Mouse (Mus musculus): Measurements from ENCODE around the gene Cyp4f18. TPM values are rescaled to one million over a fixed set of nuclear protein-coding genes. Genes with fewer than 3 reads are reported as not detected.

The Cyp4f18 gene
- polyA plus RNA-seq, 1 experiment from 2014 or later: 0.70 TPM

GRCm38 (mm10) chr8:71950482-71951221 is 58.8 kb downstream of the Cyp4f18 start, which contains the start of gene Zfp961:
Gene Zfp961 (plus strand): TSS chr8:71951038.
- Histone ChIP-seq H3K27ac (ENCODE audit: low read length) (peak within 1 kb of the TSS; percentile 87), H3K9ac (ENCODE audit: low read depth, low read length) (peak within 1 kb of the TSS; percentile 83), H3K27me3 (ENCODE audit: control insufficient read depth, insufficient read depth, low read depth, low read length) (no peaks in the 10 kb centered on the region; the same call in none of the 2 replicates), H3K36me3 (ENCODE audit: control insufficient read depth, insufficient read depth, low read length) (peaks cover 4% of the 10 kb centered on the region; the same call in 1 of the 2 replicates), H3K4me1 (ENCODE audit: control insufficient read depth, insufficient read depth, low read length) (peaks cover 17% of the 10 kb centered on the region), H3K9me3 (replicated peaks; ENCODE audit: control insufficient read depth, low read length, poor library complexity, severe bottlenecking) (peaks cover 2% of the 10 kb centered on the region; the same call in 1 of the 2 replicates), H3K4me2 (ENCODE audit: low read length) (peak within 1 kb of the TSS; percentile 75), H3K4me3 (ENCODE audit: low read depth, low read length) (peak within 1 kb of the TSS; percentile 85)
- ATAC-seq: peak; percentile 100
- 3% methylated on average over 34 of the region's 34 CpGs for WGBS

GRCm38 (mm10) chr8:71948624-71949023 is 60.8 kb downstream of the Cyp4f18 start:
- Histone ChIP-seq H3K4me3 (ENCODE audit: low read depth, low read length) (no peak overlapping the region), H3K4me2 (ENCODE audit: low read length) (no peak overlapping the region), H3K27ac (ENCODE audit: low read length) (no peak overlapping the region), H3K27me3 (ENCODE audit: control insufficient read depth, insufficient read depth, low read depth, low read length) (no peaks in the 10 kb centered on the region; the same call in none of the 2 replicates), H3K4me1 (ENCODE audit: control insufficient read depth, insufficient read depth, low read length) (peaks cover 17% of the 10 kb centered on the region), H3K9me3 (replicated peaks; ENCODE audit: control insufficient read depth, low read length, poor library complexity, severe bottlenecking) (no peaks in the 10 kb centered on the region), H3K9ac (ENCODE audit: low read depth, low read length) (no peak overlapping the region), H3K36me3 (ENCODE audit: control insufficient read depth, insufficient read depth, low read length) (no peaks in the 10 kb centered on the region)
- no peak for ATAC-seq
- 90% methylated on average over 5 of the region's 5 CpGs for WGBS

- WGBS: 72% methylated on average over 1 of the region's 1 CpGs
- Histone ChIP-seq H3K9me3 (replicated peaks; ENCODE audit: control insufficient read depth, low read length, poor library complexity, severe bottlenecking) (no peaks in the 10 kb centered on the region), H3K27me3 (ENCODE audit: control insufficient read depth, insufficient read depth, low read depth, low read length) (no peaks in the 10 kb centered on the region; the same call in none of the 2 replicates), H3K4me3 (ENCODE audit: low read depth, low read length) (no peak overlapping the region), H3K9ac (ENCODE audit: low read depth, low read length) (no peak overlapping the region), H3K4me1 (ENCODE audit: control insufficient read depth, insufficient read depth, low read length) (no peaks in the 10 kb centered on the region), H3K4me2 (ENCODE audit: low read length) (no peak overlapping the region), H3K36me3 (ENCODE audit: control insufficient read depth, insufficient read depth, low read length) (no peaks in the 10 kb centered on the region), H3K27ac (ENCODE audit: low read length) (no peak overlapping the region)
- no peak for ATAC-seq
These were observed 67.7 kb downstream of the Cyp4f18 start for GRCm38 (mm10) chr8:71941776-71942175.

GRCm38 (mm10) chr8:71940293-71941208 is 68.9 kb downstream of the Cyp4f18 start:
- ATAC-seq: no peak
- Histone ChIP-seq H3K4me3 (ENCODE audit: low read depth, low read length) (no peak overlapping the region), H3K9ac (ENCODE audit: low read depth, low read length) (no peak overlapping the region), H3K27me3 (ENCODE audit: control insufficient read depth, insufficient read depth, low read depth, low read length) (no peaks in the 10 kb centered on the region), H3K4me1 (ENCODE audit: control insufficient read depth, insufficient read depth, low read length) (no peaks in the 10 kb centered on the region), H3K9me3 (replicated peaks; ENCODE audit: control insufficient read depth, low read length, poor library complexity, severe bottlenecking) (no peaks in the 10 kb centered on the region), H3K36me3 (ENCODE audit: control insufficient read depth, insufficient read depth, low read length) (no peaks in the 10 kb centered on the region), H3K4me2 (ENCODE audit: low read length) (no peak overlapping the region), H3K27ac (ENCODE audit: low read length) (no peak overlapping the region)
- 83% methylated on average over 2 of the region's 2 CpGs for WGBS

Other genes starting within 250 kb of the Cyp4f18 start
- 9.6 and 9.9 TPM in 2 replicates for gene Zfp709, start 127.6 kb downstream of the Cyp4f18 start, polyA plus RNA-seq (2015; fragmentation: Nextera tagmentation; extraction: Ambion mirVana)
- 18.4 and 21.2 TPM in 2 replicates for gene Zfp882, start 101.0 kb downstream of the Cyp4f18 start, polyA plus RNA-seq (2015; fragmentation: Nextera tagmentation; extraction: Ambion mirVana)
- gene Zfp617, start 101.0 kb downstream of the Cyp4f18 start, polyA plus RNA-seq (2015; fragmentation: Nextera tagmentation; extraction: Ambion mirVana): 32.7 and 33.6 TPM in 2 replicates
- gene Zfp961, start 58.6 kb downstream of the Cyp4f18 start, polyA plus RNA-seq (2015; fragmentation: Nextera tagmentation; extraction: Ambion mirVana): 15.2 and 17.6 TPM in 2 replicates
- not detected in 2 replicates for gene Olfr372, start 31.6 kb upstream of the Cyp4f18 start, polyA plus RNA-seq (2015; fragmentation: Nextera tagmentation; extraction: Ambion mirVana)
- gene Olfr373, start 73.6 kb upstream of the Cyp4f18 start, polyA plus RNA-seq (2015; fragmentation: Nextera tagmentation; extraction: Ambion mirVana): not detected in 2 replicates
- 0.04 TPM in 1 of 2 replicates, not detected in the other for gene Olfr374, start 97.4 kb upstream of the Cyp4f18 start, polyA plus RNA-seq (2015; fragmentation: Nextera tagmentation; extraction: Ambion mirVana)
- gene Tpm4, start 125.3 kb upstream of the Cyp4f18 start, polyA plus RNA-seq (2015; fragmentation: Nextera tagmentation; extraction: Ambion mirVana): 151 and 168 TPM in 2 replicates
- gene Rab8a, start 151.6 kb upstream of the Cyp4f18 start, polyA plus RNA-seq (2015; fragmentation: Nextera tagmentation; extraction: Ambion mirVana): 84.5 and 96.5 TPM in 2 replicates
- gene Hsh2d, start 180.0 kb upstream of the Cyp4f18 start, polyA plus RNA-seq (2015; fragmentation: Nextera tagmentation; extraction: Ambion mirVana): not detected in 2 replicates
- gene Cib3, start 203.2 kb upstream of the Cyp4f18 start, polyA plus RNA-seq (2015; fragmentation: Nextera tagmentation; extraction: Ambion mirVana): 0.11 TPM in 1 of 2 replicates, not detected in the other
- gene Gm11034, start 204.0 kb upstream of the Cyp4f18 start, polyA plus RNA-seq (2015; fragmentation: Nextera tagmentation; extraction: Ambion mirVana): not detected in 2 replicates
- gene Fam32a, start 210.1 kb upstream of the Cyp4f18 start, polyA plus RNA-seq (2015; fragmentation: Nextera tagmentation; extraction: Ambion mirVana): 111 and 112 TPM in 2 replicates
- 288 and 297 TPM in 2 replicates for gene Ap1m1, start 230.4 kb upstream of the Cyp4f18 start, polyA plus RNA-seq (2015; fragmentation: Nextera tagmentation; extraction: Ambion mirVana)

Measured in midbrain, embryonic 16.5 days (tissue).